Mouse (Mus musculus) forebrain, embryonic 12.5 days (tissue): Measurements from ENCODE around the gene Epb42. TPM values are rescaled to one million over a fixed set of nuclear protein-coding genes. Genes with fewer than 3 reads are reported as not detected.
A peak's percentile ranks its signal among the peaks of the same experiment; 100 is the strongest.

Experiments
- ATAC-seq: fragments of 200-750 bp; cut with Nextera tagmentation; 2 replicates; pipeline ENCODE4 v1.8.0; 2017; ENCODE audit warnings: moderate TSS enrichment; ENCODE audit not compliant: low FRiP score
- H3K27ac ChIP-seq: fragments of 300-500 bp; sonication (generic); 2 replicates; pipeline ENCODE4 v1.5.1; 2016; ENCODE audit warnings: mild to moderate bottlenecking
- H3K27me3 ChIP-seq: fragments of 300-500 bp; sonication (generic); 2 replicates; pipeline ENCODE4 v1.6.1; 2016; ENCODE audit warnings: mild to moderate bottlenecking
- H3K36me3 ChIP-seq: fragments of 300-500 bp; sonication (generic); replicated peaks from 2 replicates; pipeline ENCODE4 v1.6.1; 2016; ENCODE audit warnings: mild to moderate bottlenecking
- H3K4me1 ChIP-seq: fragments of 300-500 bp; sonication (generic); 2 replicates; pipeline ENCODE4 v1.6.1; 2016
- H3K4me2 ChIP-seq: fragments of 300-500 bp; sonication (generic); 2 replicates; pipeline ENCODE4 v1.6.1; 2016; ENCODE audit warnings: mild to moderate bottlenecking, moderate library complexity
- H3K4me3 ChIP-seq: fragments of 300-500 bp; sonication (generic); replicated peaks from 2 replicates; pipeline ENCODE4 v1.5.1; 2016; ENCODE audit warnings: mild to moderate bottlenecking
- H3K9ac ChIP-seq: fragments of 300-500 bp; sonication (generic); 2 replicates; pipeline ENCODE4 v1.6.1; 2016; ENCODE audit warnings: mild to moderate bottlenecking
- H3K9me3 ChIP-seq: fragments of 300-500 bp; sonication (generic); 2 replicates; pipeline ENCODE4 v1.6.1; 2016
- WGBS: fragments of 180-500 bp; shearing (Covaris S2); methylation state at CpG from one replicate; pipeline ENCODE4 v1.1.7; 2016; 5-methylcytosine and 5-hydroxymethylcytosine counted together
- polyA plus RNA-seq: library from polyadenylated mRNA; unstranded; fragments of >200 nt; fragmentation: Nextera tagmentation; extraction: Ambion mirVana; gene quantifications from 2 replicates; pipeline ENCODE4 v1.2.1, GENCODE M21; 2016

Gene Epb42
- polyA plus RNA-seq, result 3.9 and 4.4 TPM in 2 replicates

- Histone ChIP-seq H3K27me3 (no peaks in the 10 kb centered on the region), H3K4me2 (no peak within 1 kb of the TSS), H3K4me3 (no peak within 1 kb of the TSS), H3K9ac (no peak within 1 kb of the TSS), H3K36me3 (no peaks in the 10 kb centered on the region), H3K4me1 (no peaks in the 10 kb centered on the region), H3K9me3 (no peaks in the 10 kb centered on the region), H3K27ac (0 out of 2 replicates have a peak within 1 kb of the TSS, but pooled peaks have one; percentile 8)
- ATAC-seq, result no peak
- 74% methylated on average over 5 of the region's 5 CpGs for WGBS
Observed at GRCm38 (mm10) chr2:121036733-121037341, at the start of gene Epb42. Epb42 (minus strand) TSS chr2:121037072.

GRCm38 (mm10) chr2:121085480-121086185, 48.8 kb upstream of the Epb42 start, which contains the start of gene Tgm5:
Tgm5 (minus strand) TSS chr2:121085841.
- H3K27ac ChIP-seq, result no peak within 1 kb of the TSS
- no peaks in the 10 kb centered on the region for H3K27me3 ChIP-seq
- no peak within 1 kb of the TSS for H3K4me2 ChIP-seq
- WGBS, result 67% methylated on average over 6 of the region's 6 CpGs
- no peak within 1 kb of the TSS for H3K4me3 ChIP-seq
- no peaks in the 10 kb centered on the region for H3K9me3 ChIP-seq
- H3K4me1 ChIP-seq, result no peaks in the 10 kb centered on the region
- no peaks in the 10 kb centered on the region for H3K36me3 ChIP-seq
- no peak for ATAC-seq
- no peak within 1 kb of the TSS for H3K9ac ChIP-seq

GRCm38 (mm10) chr2:121082626-121083025, 45.8 kb upstream of the Epb42 start:
- no peaks in the 10 kb centered on the region for H3K4me1 ChIP-seq
- H3K4me2 ChIP-seq, result no peak overlapping the region
- H3K27me3 ChIP-seq, result no peaks in the 10 kb centered on the region
- 91% methylated on average over 1 of the region's 1 CpGs for WGBS
- ATAC-seq, result no peak
- H3K36me3 ChIP-seq, result no peaks in the 10 kb centered on the region
- H3K9ac ChIP-seq, result no peak overlapping the region
- no peaks in the 10 kb centered on the region for H3K9me3 ChIP-seq
- H3K4me3 ChIP-seq, result no peak overlapping the region
- no peak overlapping the region for H3K27ac ChIP-seq

GRCm38 (mm10) chr2:121074747-121075146, 37.9 kb upstream of the Epb42 start:
- no peak overlapping the region for H3K9ac ChIP-seq
- no peaks in the 10 kb centered on the region for H3K9me3 ChIP-seq
- no peak overlapping the region for H3K4me3 ChIP-seq
- H3K4me1 ChIP-seq, result no peaks in the 10 kb centered on the region
- no peak overlapping the region for H3K27ac ChIP-seq
- no peaks in the 10 kb centered on the region for H3K36me3 ChIP-seq
- no peak for ATAC-seq
- 83% methylated on average over 7 of the region's 7 CpGs for WGBS
- no peak overlapping the region for H3K4me2 ChIP-seq
- no peaks in the 10 kb centered on the region for H3K27me3 ChIP-seq

GRCm38 (mm10) chr2:121071871-121072270, 35.0 kb upstream of the Epb42 start:
- Histone ChIP-seq H3K4me3 (no peak overlapping the region), H3K9ac (no peak overlapping the region), H3K27me3 (no peaks in the 10 kb centered on the region), H3K9me3 (no peaks in the 10 kb centered on the region), H3K4me2 (no peak overlapping the region), H3K4me1 (no peaks in the 10 kb centered on the region), H3K36me3 (no peaks in the 10 kb centered on the region), H3K27ac (no peak overlapping the region)
- ATAC-seq, result no peak
- WGBS, result 83% methylated on average over 6 of the region's 6 CpGs

- ATAC-seq, result no peak
- Histone ChIP-seq H3K4me3 (no peak overlapping the region), H3K9ac (no peak overlapping the region), H3K4me1 (no peaks in the 10 kb centered on the region), H3K9me3 (no peaks in the 10 kb centered on the region), H3K36me3 (no peaks in the 10 kb centered on the region), H3K27me3 (no peaks in the 10 kb centered on the region), H3K4me2 (no peak overlapping the region), H3K27ac (no peak overlapping the region)
- 79% methylated on average over 6 of the region's 6 CpGs for WGBS
Observed at GRCm38 (mm10) chr2:121069506-121069905, 32.6 kb upstream of the Epb42 start.

- no peaks in the 10 kb centered on the region for H3K36me3 ChIP-seq
- no peak for ATAC-seq
- no peaks in the 10 kb centered on the region for H3K27me3 ChIP-seq
- H3K4me1 ChIP-seq, result no peaks in the 10 kb centered on the region
- no peak overlapping the region for H3K4me2 ChIP-seq
- no peak overlapping the region for H3K4me3 ChIP-seq
- 66% methylated on average over 4 of the region's 4 CpGs for WGBS
- H3K27ac ChIP-seq, result no peak overlapping the region
- no peak overlapping the region for H3K9ac ChIP-seq
- no peaks in the 10 kb centered on the region for H3K9me3 ChIP-seq
Observed at GRCm38 (mm10) chr2:121067116-121067515, 30.2 kb upstream of the Epb42 start.

- Histone ChIP-seq H3K27ac (no peak overlapping the region), H3K9ac (no peak overlapping the region), H3K9me3 (no peaks in the 10 kb centered on the region), H3K4me1 (no peaks in the 10 kb centered on the region), H3K27me3 (no peaks in the 10 kb centered on the region), H3K4me2 (no peak overlapping the region), H3K36me3 (no peaks in the 10 kb centered on the region), H3K4me3 (no peak overlapping the region)
- WGBS, result 93% methylated on average over 2 of the region's 2 CpGs
- no peak for ATAC-seq
Observed at GRCm38 (mm10) chr2:121061315-121061714, 24.4 kb upstream of the Epb42 start.

GRCm38 (mm10) chr2:121057997-121058396, 21.1 kb upstream of the Epb42 start:
- Histone ChIP-seq H3K36me3 (no peaks in the 10 kb centered on the region), H3K27ac (no peak overlapping the region), H3K4me3 (no peak overlapping the region), H3K9ac (no peak overlapping the region), H3K4me1 (no peaks in the 10 kb centered on the region), H3K27me3 (no peaks in the 10 kb centered on the region), H3K9me3 (no peaks in the 10 kb centered on the region), H3K4me2 (no peak overlapping the region)
- no peak for ATAC-seq
- WGBS, result 82% methylated on average over 6 of the region's 6 CpGs

- ATAC-seq, result no peak
- no peaks in the 10 kb centered on the region for H3K9me3 ChIP-seq
- no peak overlapping the region for H3K4me3 ChIP-seq
- WGBS, result 90% methylated on average over 6 of the region's 6 CpGs
- H3K9ac ChIP-seq, result no peak overlapping the region
- H3K27me3 ChIP-seq, result no peaks in the 10 kb centered on the region
- no peaks in the 10 kb centered on the region for H3K36me3 ChIP-seq
- H3K27ac ChIP-seq, result no peak overlapping the region
- no peaks in the 10 kb centered on the region for H3K4me1 ChIP-seq
- H3K4me2 ChIP-seq, result no peak overlapping the region
Observed at GRCm38 (mm10) chr2:121055915-121056314, 19.0 kb upstream of the Epb42 start.

GRCm38 (mm10) chr2:121054060-121054459, 17.2 kb upstream of the Epb42 start:
- no peaks in the 10 kb centered on the region for H3K27me3 ChIP-seq
- ATAC-seq, result no peak
- no peaks in the 10 kb centered on the region for H3K4me1 ChIP-seq
- no peak overlapping the region for H3K4me2 ChIP-seq
- H3K9me3 ChIP-seq, result no peaks in the 10 kb centered on the region
- H3K27ac ChIP-seq, result no peak overlapping the region
- 85% methylated on average over 2 of the region's 2 CpGs for WGBS
- H3K36me3 ChIP-seq, result no peaks in the 10 kb centered on the region
- no peak overlapping the region for H3K9ac ChIP-seq
- H3K4me3 ChIP-seq, result no peak overlapping the region

- no peak for ATAC-seq
- WGBS, result 90% methylated on average over 5 of the region's 5 CpGs
- Histone ChIP-seq H3K9ac (no peak overlapping the region), H3K4me2 (no peak overlapping the region), H3K27me3 (no peaks in the 10 kb centered on the region), H3K36me3 (no peaks in the 10 kb centered on the region), H3K9me3 (no peaks in the 10 kb centered on the region), H3K4me3 (no peak overlapping the region), H3K4me1 (no peaks in the 10 kb centered on the region), H3K27ac (no peak overlapping the region)
Observed at GRCm38 (mm10) chr2:121052176-121052575, 15.3 kb upstream of the Epb42 start.

GRCm38 (mm10) chr2:121045653-121046052, 8.8 kb upstream of the Epb42 start:
- no peak overlapping the region for H3K27ac ChIP-seq
- no peaks in the 10 kb centered on the region for H3K9me3 ChIP-seq
- H3K4me3 ChIP-seq, result no peak overlapping the region
- no peaks in the 10 kb centered on the region for H3K27me3 ChIP-seq
- H3K36me3 ChIP-seq, result no peaks in the 10 kb centered on the region
- H3K9ac ChIP-seq, result no peak overlapping the region
- no peak for ATAC-seq
- 81% methylated on average over 4 of the region's 4 CpGs for WGBS
- no peak overlapping the region for H3K4me2 ChIP-seq
- no peaks in the 10 kb centered on the region for H3K4me1 ChIP-seq
